Mouse (Mus musculus): ENCODE measurements around the gene Spef1. TPM values are rescaled to one million over a fixed set of nuclear protein-coding genes. Genes with fewer than 3 reads are reported as not detected.
A peak's percentile ranks its signal among the peaks of the same experiment; 100 is the strongest.

The Spef1 gene
- polyA plus RNA-seq, 1 experiment from 2014 or later: 9.4 TPM

DNA sequence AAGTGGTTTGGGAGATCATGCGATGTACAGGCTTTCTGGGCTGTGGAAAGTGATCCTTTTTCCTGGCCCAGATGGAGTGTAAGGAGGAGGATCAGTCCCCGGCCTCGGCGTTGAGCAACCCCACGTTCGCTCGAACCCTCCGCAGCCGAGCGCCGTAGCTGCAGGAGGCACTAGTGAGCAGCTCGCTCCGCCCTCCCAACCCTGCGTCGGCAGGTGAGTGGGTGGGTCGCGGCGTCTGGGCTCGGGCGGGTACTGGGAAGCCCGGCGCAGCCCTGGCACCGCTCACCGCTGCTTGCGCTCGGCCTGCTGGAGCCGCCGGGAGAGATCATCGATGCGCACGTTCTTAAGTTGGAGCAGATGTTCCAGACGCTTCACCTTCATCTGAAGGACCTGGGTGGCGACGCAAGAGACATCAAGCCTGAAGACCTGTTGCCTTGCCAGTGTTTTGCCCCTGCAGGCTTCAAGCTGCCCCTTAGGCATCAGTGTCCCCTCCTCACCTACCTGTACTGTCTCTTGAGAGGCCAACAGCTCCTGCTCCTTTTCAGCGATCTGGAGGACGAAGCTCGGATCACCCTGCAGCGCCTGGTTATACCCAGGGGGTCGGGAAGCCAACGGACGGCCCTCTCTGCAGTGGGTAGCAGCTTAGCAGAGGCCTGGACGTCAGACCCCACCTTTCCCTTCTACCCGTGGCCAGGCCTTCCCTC, 15.5 kb downstream of the Spef1 start:
- H3K4me3 ChIP-seq (ENCODE audit: low read depth, low read length): peak overlapping the region; percentile 15; the same call in 1 of the 2 replicates
- H3K9me3 ChIP-seq (ENCODE audit: control insufficient read depth, low read length): no peaks in the 10 kb centered on the region
- 2% methylated on average over 43 of the region's 43 CpGs for WGBS
- no peaks in the 10 kb centered on the region for H3K36me3 ChIP-seq (ENCODE audit: control insufficient read depth, insufficient read depth, low read length)
- DNase-seq (ENCODE audit: low spot score) (peak; percentile 36), ATAC-seq (ENCODE audit: low FRiP score) (no peak)
- H3K4me1 ChIP-seq (replicated peaks; ENCODE audit: control insufficient read depth, insufficient read depth, low read length): peaks cover 4% of the 10 kb centered on the region; the same call in 1 of the 2 replicates
- 0 out of 2 replicates have a peak overlapping the region, but pooled peaks have one; percentile 4 for H3K4me2 ChIP-seq (replicated peaks; ENCODE audit: low read depth, low read length)
- H3K27me3 ChIP-seq (ENCODE audit: control insufficient read depth, insufficient read depth, low read length): peaks cover 32% of the 10 kb centered on the region
- H3K27ac ChIP-seq (ENCODE audit: low read depth, low read length): no peak overlapping the region
- H3K9ac ChIP-seq (ENCODE audit: low read depth, low read length): no peak overlapping the region

DNA sequence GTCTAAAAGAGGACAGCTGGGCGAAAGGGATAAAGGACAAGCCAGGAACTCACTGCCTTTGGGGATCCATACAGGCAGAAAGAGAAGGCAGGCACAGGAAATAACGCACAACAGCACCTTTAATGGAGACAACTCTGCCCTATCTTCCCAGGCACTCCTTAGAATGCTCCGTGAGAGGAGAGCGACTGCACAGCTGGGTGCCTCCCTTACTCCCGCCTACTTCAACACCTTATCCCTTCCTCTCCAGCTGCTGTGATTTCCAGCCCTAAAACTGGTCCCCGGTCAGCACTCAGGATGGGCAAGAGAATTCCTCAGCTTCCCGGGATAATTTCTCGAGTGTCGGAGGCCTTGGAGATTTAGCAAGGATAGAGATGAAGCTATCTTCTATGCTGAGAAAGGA, 16.1 kb downstream of the Spef1 start:
- no peak overlapping the region for H3K4me2 ChIP-seq (replicated peaks; ENCODE audit: low read depth, low read length)

DNA sequence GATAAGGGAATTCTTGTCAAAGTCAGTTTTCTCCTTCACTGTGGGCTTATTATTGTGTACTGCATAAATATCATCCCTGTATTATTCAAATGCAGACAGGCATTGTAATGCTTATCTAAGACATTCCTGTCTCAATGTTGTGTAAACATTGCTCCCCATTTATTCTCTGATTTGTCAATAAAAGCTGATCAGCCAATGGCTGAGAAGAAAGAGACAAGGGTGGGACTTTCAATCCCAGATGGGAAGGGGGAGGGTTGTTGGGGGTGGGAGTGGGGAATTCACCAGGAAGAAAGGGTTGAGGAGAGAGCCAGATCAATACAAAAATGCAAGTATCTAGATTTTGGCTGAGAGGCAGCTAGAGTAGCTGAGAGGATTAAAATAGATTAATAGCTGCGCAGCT, 18.2 kb downstream of the Spef1 start:
- Histone ChIP-seq H3K27ac (ENCODE audit: low read depth, low read length) (no peak overlapping the region), H3K4me1 (replicated peaks; ENCODE audit: control insufficient read depth, insufficient read depth, low read length) (peaks cover 4% of the 10 kb centered on the region; the same call in 1 of the 2 replicates), H3K9ac (ENCODE audit: low read depth, low read length) (no peak overlapping the region), H3K36me3 (ENCODE audit: control insufficient read depth, insufficient read depth, low read length) (no peaks in the 10 kb centered on the region), H3K4me3 (ENCODE audit: low read depth, low read length) (no peak overlapping the region), H3K27me3 (ENCODE audit: control insufficient read depth, insufficient read depth, low read length) (peaks cover 32% of the 10 kb centered on the region), H3K4me2 (replicated peaks; ENCODE audit: low read depth, low read length) (no peak overlapping the region), H3K9me3 (ENCODE audit: control insufficient read depth, low read length) (no peaks in the 10 kb centered on the region)
- 76% methylated on average over 1 of the region's 1 CpGs for WGBS
- ATAC-seq (ENCODE audit: low FRiP score) (no peak), DNase-seq (ENCODE audit: low spot score) (no peak)

More for the DNA sequence above, 16.1 kb downstream of the Spef1 start:
- Histone ChIP-seq H3K4me1 (replicated peaks; ENCODE audit: control insufficient read depth, insufficient read depth, low read length) (peaks cover 4% of the 10 kb centered on the region; the same call in 1 of the 2 replicates), H3K27me3 (ENCODE audit: control insufficient read depth, insufficient read depth, low read length) (peaks cover 32% of the 10 kb centered on the region), H3K36me3 (ENCODE audit: control insufficient read depth, insufficient read depth, low read length) (no peaks in the 10 kb centered on the region), H3K9ac (ENCODE audit: low read depth, low read length) (no peak overlapping the region), H3K27ac (ENCODE audit: low read depth, low read length) (no peak overlapping the region), H3K9me3 (ENCODE audit: control insufficient read depth, low read length) (no peaks in the 10 kb centered on the region), H3K4me3 (ENCODE audit: low read depth, low read length) (no peak overlapping the region)
- ATAC-seq (ENCODE audit: low FRiP score): no peak
- DNase-seq (ENCODE audit: low spot score): no peak
- 10% methylated on average over 9 of the region's 9 CpGs for WGBS

DNA sequence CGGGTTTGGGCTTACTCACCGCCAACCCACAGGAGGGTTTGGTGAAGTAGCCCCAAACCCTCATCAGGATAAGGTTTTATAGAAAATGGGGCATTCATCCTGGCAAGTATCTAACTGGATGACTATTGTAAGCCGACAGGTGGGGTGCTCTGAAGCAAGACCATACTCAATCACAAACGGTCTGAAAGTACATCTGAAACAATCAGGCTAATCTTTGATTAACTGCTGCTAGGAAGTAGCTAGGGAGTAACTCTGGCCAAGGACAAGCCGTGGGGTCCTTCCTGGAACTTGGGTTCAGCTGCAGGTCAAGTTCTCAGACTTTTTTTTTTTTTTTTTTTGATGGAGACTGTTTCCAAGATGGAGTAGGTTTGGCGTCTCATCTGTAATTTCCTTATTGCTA, 19.1 kb downstream of the Spef1 start:
- WGBS: 85% methylated on average over 6 of the region's 6 CpGs
- H3K4me2 ChIP-seq (replicated peaks; ENCODE audit: low read depth, low read length): no peak overlapping the region
- H3K4me3 ChIP-seq (ENCODE audit: low read depth, low read length): no peak overlapping the region
- peaks cover 27% of the 10 kb centered on the region for H3K27me3 ChIP-seq (ENCODE audit: control insufficient read depth, insufficient read depth, low read length)
- H3K9me3 ChIP-seq (ENCODE audit: control insufficient read depth, low read length): no peaks in the 10 kb centered on the region
- H3K4me1 ChIP-seq (replicated peaks; ENCODE audit: control insufficient read depth, insufficient read depth, low read length): peaks cover 4% of the 10 kb centered on the region; the same call in 1 of the 2 replicates
- H3K27ac ChIP-seq (ENCODE audit: low read depth, low read length): no peak overlapping the region
- ATAC-seq (ENCODE audit: low FRiP score) (no peak), DNase-seq (ENCODE audit: low spot score) (no peak)
- no peaks in the 10 kb centered on the region for H3K36me3 ChIP-seq (ENCODE audit: control insufficient read depth, insufficient read depth, low read length)
- H3K9ac ChIP-seq (ENCODE audit: low read depth, low read length): no peak overlapping the region

DNA sequence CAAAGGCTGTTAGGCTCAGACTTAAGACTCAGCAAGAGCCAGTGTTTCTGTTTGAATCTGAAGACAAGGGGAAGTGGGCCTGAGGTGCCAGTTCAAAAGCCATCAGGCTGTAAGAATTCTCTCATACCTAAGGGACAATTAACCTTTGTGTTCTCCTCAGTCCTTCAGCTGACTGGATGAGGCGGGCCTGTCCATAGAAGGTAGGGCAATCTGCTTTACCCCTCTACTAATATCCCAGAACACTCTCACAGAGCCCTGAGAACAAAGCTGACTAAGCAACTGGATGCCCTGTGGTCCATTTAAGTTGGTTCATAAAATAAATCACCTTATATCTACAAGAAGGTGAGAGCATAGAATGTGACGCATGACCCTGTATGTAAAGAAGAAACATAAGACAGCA, 20.9 kb downstream of the Spef1 start:
- no peak for ATAC-seq (ENCODE audit: low FRiP score)
- DNase-seq (ENCODE audit: low spot score): no peak
- WGBS: 89% methylated on average over 2 of the region's 2 CpGs
- no peaks in the 10 kb centered on the region for H3K36me3 ChIP-seq (ENCODE audit: control insufficient read depth, insufficient read depth, low read length)
- H3K4me3 ChIP-seq (ENCODE audit: low read depth, low read length): no peak overlapping the region
- no peak overlapping the region for H3K27ac ChIP-seq (ENCODE audit: low read depth, low read length)
- no peak overlapping the region for H3K9ac ChIP-seq (ENCODE audit: low read depth, low read length)
- peaks cover 9% of the 10 kb centered on the region for H3K27me3 ChIP-seq (ENCODE audit: control insufficient read depth, insufficient read depth, low read length)
- H3K4me1 ChIP-seq (replicated peaks; ENCODE audit: control insufficient read depth, insufficient read depth, low read length): no peaks in the 10 kb centered on the region
- H3K9me3 ChIP-seq (ENCODE audit: control insufficient read depth, low read length): no peaks in the 10 kb centered on the region
- H3K4me2 ChIP-seq (replicated peaks; ENCODE audit: low read depth, low read length): no peak overlapping the region

DNA sequence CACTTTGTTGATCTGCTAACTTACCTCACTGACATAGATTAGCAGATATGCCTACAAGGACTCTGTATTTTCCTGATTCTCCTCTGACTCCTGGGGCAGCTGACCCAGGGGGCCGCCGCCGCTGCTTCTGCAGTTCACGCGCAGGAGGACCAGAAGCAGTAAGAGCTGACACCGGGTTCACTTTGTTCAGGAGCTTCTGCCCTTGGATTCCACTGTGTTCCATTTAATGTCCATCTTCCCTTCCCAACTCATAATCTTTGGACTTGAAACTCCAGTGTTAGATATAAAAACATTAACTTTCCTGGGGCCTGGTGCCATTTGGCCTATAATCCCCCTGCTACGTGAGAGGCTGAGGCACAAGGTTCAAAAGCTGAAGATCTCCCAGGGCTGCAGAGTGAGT, 23.2 kb downstream of the Spef1 start:
- DNase-seq (ENCODE audit: low spot score): no peak
- Histone ChIP-seq H3K9ac (ENCODE audit: low read depth, low read length) (no peak overlapping the region), H3K4me2 (replicated peaks; ENCODE audit: low read depth, low read length) (no peak overlapping the region), H3K9me3 (ENCODE audit: control insufficient read depth, low read length) (no peaks in the 10 kb centered on the region), H3K4me3 (ENCODE audit: low read depth, low read length) (no peak overlapping the region), H3K4me1 (replicated peaks; ENCODE audit: control insufficient read depth, insufficient read depth, low read length) (no peaks in the 10 kb centered on the region), H3K36me3 (ENCODE audit: control insufficient read depth, insufficient read depth, low read length) (no peaks in the 10 kb centered on the region), H3K27me3 (ENCODE audit: control insufficient read depth, insufficient read depth, low read length) (no peaks in the 10 kb centered on the region), H3K27ac (ENCODE audit: low read depth, low read length) (no peak overlapping the region)
- ATAC-seq (ENCODE audit: low FRiP score): no peak
- 78% methylated on average over 7 of the region's 7 CpGs for WGBS

DNA sequence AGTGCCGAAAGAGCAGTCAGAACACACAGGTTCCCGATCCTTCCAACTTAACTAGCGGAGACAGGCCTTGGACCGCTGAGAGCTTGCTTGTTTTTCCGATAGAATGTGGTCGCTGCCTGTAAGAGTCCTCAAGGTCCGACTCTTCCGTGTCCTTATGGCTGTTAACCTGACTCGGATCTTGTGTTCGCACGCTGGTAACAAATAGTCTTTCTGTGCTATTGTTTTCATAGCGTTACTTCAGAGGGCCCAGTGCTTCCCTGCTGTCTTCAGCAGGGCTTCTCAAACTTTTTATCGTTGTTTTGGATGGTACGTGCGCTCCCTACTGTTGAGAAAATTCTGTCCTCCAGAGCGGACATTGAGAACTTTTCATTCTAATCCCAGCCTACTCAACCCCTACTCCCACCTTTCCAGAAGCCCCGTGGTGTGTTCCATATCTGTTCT, 26.4 kb downstream of the Spef1 start:
- ATAC-seq (ENCODE audit: low FRiP score): no peak
- peak overlapping the region; percentile 78 for H3K4me3 ChIP-seq (ENCODE audit: low read depth, low read length)
- H3K27me3 ChIP-seq (ENCODE audit: control insufficient read depth, insufficient read depth, low read length): no peaks in the 10 kb centered on the region
- H3K27ac ChIP-seq (ENCODE audit: low read depth, low read length): peak overlapping the region; percentile 81
- no peak for DNase-seq (ENCODE audit: low spot score)
- H3K4me1 ChIP-seq (replicated peaks; ENCODE audit: control insufficient read depth, insufficient read depth, low read length): no peaks in the 10 kb centered on the region
- no peaks in the 10 kb centered on the region for H3K9me3 ChIP-seq (ENCODE audit: control insufficient read depth, low read length)
- no peaks in the 10 kb centered on the region for H3K36me3 ChIP-seq (ENCODE audit: control insufficient read depth, insufficient read depth, low read length)
- H3K4me2 ChIP-seq (replicated peaks; ENCODE audit: low read depth, low read length): peak overlapping the region; percentile 68
- WGBS: 2% methylated on average over 17 of the region's 17 CpGs
- peak overlapping the region; percentile 60 for H3K9ac ChIP-seq (ENCODE audit: low read depth, low read length)

DNA sequence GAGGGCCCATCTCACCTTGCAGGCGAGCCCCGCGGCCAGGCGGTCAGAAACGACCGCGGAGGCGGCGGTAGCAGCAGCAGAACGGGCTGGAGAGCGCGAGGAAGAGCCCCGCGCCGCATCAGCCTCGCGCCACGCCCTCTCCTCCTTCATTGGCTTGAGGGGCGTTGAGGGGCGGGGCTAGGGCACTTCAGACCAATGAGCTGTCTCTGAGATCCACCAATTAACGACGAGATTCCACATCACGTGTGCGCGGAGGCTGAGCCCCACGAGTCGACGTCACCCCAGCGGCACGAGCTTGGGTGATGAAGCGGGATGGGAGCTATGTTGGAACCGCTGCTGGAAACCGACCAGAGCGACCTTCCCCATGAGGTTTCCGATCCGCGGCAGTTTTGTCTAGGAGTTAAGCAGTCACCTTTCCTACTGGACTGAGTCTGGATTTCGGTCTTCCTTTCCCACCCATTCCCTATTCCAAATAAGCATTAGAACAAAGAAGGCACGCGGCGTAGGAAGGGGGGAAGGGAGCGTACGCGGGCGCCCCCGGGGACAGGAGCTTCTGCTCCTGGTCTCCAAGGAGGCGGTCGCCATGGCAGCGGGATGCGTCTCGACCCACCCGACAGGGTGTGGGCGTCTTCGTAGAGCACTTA, 27.0 kb downstream of the Spef1 start, which contains the start of gene 1700037H04Rik:
Gene 1700037H04Rik, minus strand, starts transcription at position 144 of the 644 bp plus-strand sequence.
- ATAC-seq (ENCODE audit: low FRiP score): peak; percentile 96
- peak; percentile 99 for DNase-seq (ENCODE audit: low spot score)

More for the DNA sequence above, 27.0 kb downstream of the Spef1 start, which contains the start of gene 1700037H04Rik:
- peak within 1 kb of the TSS; percentile 78 for H3K4me3 ChIP-seq (ENCODE audit: low read depth, low read length)
- peak within 1 kb of the TSS; percentile 81 for H3K27ac ChIP-seq (ENCODE audit: low read depth, low read length)
- H3K36me3 ChIP-seq (ENCODE audit: control insufficient read depth, insufficient read depth, low read length): no peaks in the 10 kb centered on the region
- no peaks in the 10 kb centered on the region for H3K4me1 ChIP-seq (replicated peaks; ENCODE audit: control insufficient read depth, insufficient read depth, low read length)
- no peaks in the 10 kb centered on the region for H3K9me3 ChIP-seq (ENCODE audit: control insufficient read depth, low read length)
- under 1% methylated on average over 54 of the region's 54 CpGs for WGBS
- peak within 1 kb of the TSS; percentile 79 for H3K9ac ChIP-seq (ENCODE audit: low read depth, low read length)
- H3K27me3 ChIP-seq (ENCODE audit: control insufficient read depth, insufficient read depth, low read length): no peaks in the 10 kb centered on the region
- H3K4me2 ChIP-seq (replicated peaks; ENCODE audit: low read depth, low read length): peak within 1 kb of the TSS; percentile 88
